Mouse (Mus musculus): ENCODE data around the gene Prkab1.

Gene Prkab1

DNA sequence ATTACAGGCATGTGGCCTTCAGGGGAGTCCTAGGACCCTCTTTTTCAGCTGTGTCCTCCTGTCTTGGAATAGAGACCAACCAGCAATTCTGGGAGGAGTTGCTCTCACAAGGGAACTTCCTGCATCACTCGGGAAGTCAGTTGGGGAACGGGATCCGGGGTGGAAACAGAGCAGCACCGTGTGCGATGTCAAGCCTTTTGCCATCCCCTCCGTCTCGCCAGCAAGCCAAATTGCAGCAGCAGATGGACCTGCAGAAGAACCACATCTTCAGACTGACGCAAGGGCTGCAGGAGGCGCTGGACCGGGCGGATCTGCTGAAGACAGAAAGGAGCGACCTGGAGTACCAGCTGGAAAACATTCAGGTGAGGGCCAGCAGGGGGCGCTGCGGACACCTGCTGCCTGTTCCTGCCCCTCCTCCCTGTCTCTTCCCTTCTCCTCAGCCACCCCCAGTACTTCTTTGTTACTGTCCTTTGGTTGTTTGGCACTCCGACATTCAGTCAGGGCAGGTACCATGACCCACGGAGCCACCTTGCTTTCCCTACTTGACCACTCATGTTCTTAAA is 45.1 kb downstream of the Prkab1 start:
- peak in 1 of 2 experiments; percentile 15 for DNase-seq (ENCODE audit: low spot score in 2 of 2)

GRCm38 (mm10) chr5:115978255-115978654 is 46.1 kb downstream of the Prkab1 start:
- DNase-seq (ENCODE audit: low spot score in 2 of 2) = no peak

DNA sequence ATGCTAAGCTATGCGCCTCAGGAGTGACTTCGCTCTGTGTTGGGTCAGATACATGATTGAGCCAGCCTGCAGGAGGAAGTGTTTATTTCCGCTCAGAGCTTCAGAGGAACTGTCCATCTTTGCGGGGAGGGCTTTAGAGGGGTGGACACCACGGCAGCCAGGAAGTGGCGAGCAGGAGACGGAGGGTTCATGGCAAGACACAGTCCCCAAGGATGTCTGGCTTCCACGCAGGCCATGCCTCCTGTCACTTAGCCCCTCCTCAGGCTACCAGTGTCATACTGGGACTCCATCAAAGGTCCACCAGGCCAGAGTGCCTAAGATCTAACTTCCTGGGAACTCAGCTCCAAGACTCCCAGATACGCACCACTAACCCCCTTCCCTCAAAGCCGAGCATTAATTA is 46.6 kb downstream of the Prkab1 start:
- DNase-seq (ENCODE audit: low spot score in 2 of 2) = no peak

DNA sequence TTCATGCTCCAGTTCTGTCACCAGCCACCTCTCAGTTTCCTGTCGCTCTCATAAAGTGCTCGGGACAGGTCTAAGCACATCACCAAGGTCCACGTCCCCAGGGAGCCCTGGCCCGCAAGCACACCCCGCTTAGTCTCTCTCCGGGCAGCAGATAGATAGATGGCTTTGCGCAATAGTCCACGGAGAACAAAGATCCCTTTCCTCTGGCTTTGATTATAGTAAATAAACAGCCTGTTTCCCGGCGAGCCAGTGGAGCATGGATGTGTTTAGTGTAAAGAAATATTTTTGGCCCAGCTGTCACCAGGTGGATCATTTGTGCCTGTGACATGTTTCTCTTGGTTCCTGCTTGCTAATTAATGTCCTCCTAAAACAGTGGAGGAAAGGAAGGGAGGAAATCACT is 47.0 kb downstream of the Prkab1 start:
- no peak for DNase-seq (ENCODE audit: low spot score in 2 of 2)

- no peak for DNase-seq (ENCODE audit: low spot score in 2 of 2)
Observed at GRCm38 (mm10) chr5:115976446-115976845, 47.9 kb downstream of the Prkab1 start.

GRCm38 (mm10) chr5:115975672-115976071 is 48.6 kb downstream of the Prkab1 start:
- no peak for DNase-seq (ENCODE audit: low spot score in 2 of 2)

GRCm38 (mm10) chr5:115971236-115971635 is 53.1 kb downstream of the Prkab1 start:
- DNase-seq (ENCODE audit: low spot score in 2 of 2) = no peak
